Comparison of ENCODE assay signal across 8 mouse cellular contexts in genomic region chr13:80884377-80884983, GRCm38 (mm10). TPM values are rescaled to one million over a fixed set of nuclear protein-coding genes. Genes with fewer than 3 reads are reported as not detected.
DNase-seq lines count a peak whose midpoint lies in the region; ATAC-seq and TF ChIP-seq lines count a peak whose summit lies in the region.

No protein-coding gene starts in this region.

- H3K4me1 ChIP-seq in G1E (ENCODE audit: insufficient read depth, low read depth, low read length) = peaks cover 4% of the 10 kb centered on the region; the same call in 1 of the 2 replicates
- peaks cover 14% of the 10 kb centered on the region for H3K4me1 ChIP-seq in hindbrain, embryonic 10.5 days (replicated peaks)
- H3K4me1 ChIP-seq in lung, embryonic 16.5 days (replicated peaks; ENCODE audit: control insufficient read depth, insufficient read depth, low read length) = peaks cover 3% of the 10 kb centered on the region; the same call in 1 of the 2 replicates

- H3K4me3 ChIP-seq in G1E (ENCODE audit: low read depth, low read length) = peak overlapping the region; percentile 79
- peak overlapping the region; percentile 89 for H3K4me3 ChIP-seq in hindbrain, embryonic 10.5 days
- H3K4me3 ChIP-seq in lung, embryonic 16.5 days (ENCODE audit: low read length) = peak overlapping the region; percentile 95

- peaks cover 8% of the 10 kb centered on the region for H3K36me3 ChIP-seq in G1E (replicated peaks)
- peaks cover 21% of the 10 kb centered on the region for H3K36me3 ChIP-seq in hindbrain, embryonic 10.5 days
- peaks cover 7% of the 10 kb centered on the region for H3K36me3 ChIP-seq in lung, embryonic 16.5 days (ENCODE audit: control insufficient read depth, insufficient read depth, low read length)

- peak overlapping the region; percentile 60 for H3K4me2 ChIP-seq in lung, embryonic 16.5 days (ENCODE audit: low read depth, low read length)

- TF ChIP-seq CTCF in G1E (IDR thresholded peaks at IDR 0.05; ENCODE audit: low read depth, low read length) = no peak

- DNase-seq in G1E (ENCODE audit: low spot score) = peak; percentile 8
- peak; percentile 50 for DNase-seq in cerebellum, adult 8-10 months
- DNase-seq in forelimb bud, embryonic 11.5 days (ENCODE audit: low read depth, low spot score) = peak; percentile 95
- peak; percentile 85 for DNase-seq in hindbrain, embryonic 10.5 days (ENCODE audit: low spot score)
- DNase-seq in layer of hippocampus, adult 9-11 months = peak; percentile 87
- peak; percentile 26 for DNase-seq in ovary, postnatal 10 days (ENCODE audit: low spot score)
- DNase-seq in thymus, postnatal 14 days = peak; percentile 57

- no peak for ATAC-seq in G1E (ENCODE audit: extremely low read depth, insufficient number of reproducible peaks, low FRiP score, poor library complexity, severe bottlenecking)
- no peak for ATAC-seq in lung, embryonic 16.5 days (ENCODE audit: low read depth)

- H3K27ac ChIP-seq in hindbrain, embryonic 10.5 days = peak overlapping the region; percentile 100
- peak overlapping the region; percentile 100 for H3K27ac ChIP-seq in lung, embryonic 16.5 days (ENCODE audit: low read length)

- no peaks in the 10 kb centered on the region for H3K27me3 ChIP-seq in G1E (ENCODE audit: insufficient read depth, low read length)
- no peaks in the 10 kb centered on the region for H3K27me3 ChIP-seq in hindbrain, embryonic 10.5 days (ENCODE audit: insufficient read depth, poor library complexity, severe bottlenecking)
- H3K27me3 ChIP-seq in lung, embryonic 16.5 days (ENCODE audit: control insufficient read depth, insufficient read depth, low read depth, low read length) = no peaks in the 10 kb centered on the region

- WGBS in hindbrain, embryonic 10.5 days = under 1% methylated on average over 15 of the region's 15 CpGs
- WGBS in lung, embryonic 16.5 days = under 1% methylated on average over 15 of the region's 15 CpGs

- H3K9me3 ChIP-seq in G1E (replicated peaks) = no peaks in the 10 kb centered on the region
- no peaks in the 10 kb centered on the region for H3K9me3 ChIP-seq in hindbrain, embryonic 10.5 days
- no peaks in the 10 kb centered on the region for H3K9me3 ChIP-seq in lung, embryonic 16.5 days (ENCODE audit: control insufficient read depth, low read length)

- peak overlapping the region; percentile 100 for H3K9ac ChIP-seq in lung, embryonic 16.5 days (ENCODE audit: low read length)

RNA-seq across cellular contexts. Expression of gene Arrdc3, which starts 1.3 kb away (rescaled TPM):
- 67.8 and 106 TPM in 2 replicates for total RNA-seq in G1E (2014; fragmentation: Nextera tagmentation)
- total RNA-seq in G1E (2017) = 11.7 and 13.3 TPM in 2 replicates
- polyA plus RNA-seq in G1E (2012) = 1.1 and 2.2 TPM in 2 replicates
- polyA plus RNA-seq in hindbrain, embryonic 10.5 days (2016; fragmentation: Nextera tagmentation; extraction: Ambion mirVana) = 49.1 and 49.5 TPM in 2 replicates
- 56.9 and 60.1 TPM in 2 replicates for polyA plus RNA-seq in lung, embryonic 16.5 days (2015; fragmentation: Nextera tagmentation; extraction: Ambion mirVana)

Comparison
In these comparisons a context has a peak if more than half of its experiments do, and no peak if none do; other contexts are left out.
1. DNase-seq: peak in every context shown above with its lines; median percentile 95 in forelimb bud, embryonic 11.5 days; 87 in layer of hippocampus, adult 9-11 months; 85 in hindbrain, embryonic 10.5 days; 57 in thymus, postnatal 14 days; 50 in cerebellum, adult 8-10 months; 26 in ovary, postnatal 10 days; 8 in G1E.
2. RNA of gene Arrdc3, which starts 1.3 kb away (polyA plus RNA-seq): 56.9 to 60.1 TPM in lung, embryonic 16.5 days and 49.1 to 49.5 TPM in hindbrain, embryonic 10.5 days; 1.1 to 2.2 TPM in G1E; every median in the first group is over 10 times any median in the second.
3. Peak in every context shown above with its lines, with median percentiles within 50 percentile points of each other: H3K4me3 ChIP-seq.